Mouse (Mus musculus) heart, embryonic 10.5 days (tissue): ENCODE results near the gene Acad9. TPM values are rescaled to one million over a fixed set of nuclear protein-coding genes. Genes with fewer than 3 reads are reported as not detected.

ENCODE experiments used
- DNase-seq: peaks from one replicate; pipeline ENCODE4 v3.0.0-alpha.2; 2017; ENCODE audit warnings: low spot score
- H3K27ac ChIP-seq: fragments of 300-500 bp; sonication (generic); 2 replicates; pipeline ENCODE4 v1.5.1; 2016; ENCODE audit warnings: mild to moderate bottlenecking
- H3K27me3 ChIP-seq: fragments of 300-500 bp; sonication (generic); 2 replicates; pipeline ENCODE4 v1.6.1; 2016; ENCODE audit warnings: mild to moderate bottlenecking; ENCODE audit not compliant: poor library complexity, insufficient read depth, severe bottlenecking
- H3K36me3 ChIP-seq: fragments of 300-500 bp; sonication (generic); 2 replicates; pipeline ENCODE4 v1.6.1; 2016; ENCODE audit warnings: mild to moderate bottlenecking, moderate library complexity
- H3K4me1 ChIP-seq: fragments of 300-500 bp; sonication (generic); 2 replicates; pipeline ENCODE4 v1.6.1; 2016; ENCODE audit warnings: mild to moderate bottlenecking
- H3K4me3 ChIP-seq: fragments of 300-500 bp; sonication (generic); 2 replicates; pipeline ENCODE4 v1.5.1; 2016; ENCODE audit warnings: mild to moderate bottlenecking, moderate library complexity
- H3K9me3 ChIP-seq: fragments of 300-500 bp; sonication (generic); 2 replicates; pipeline ENCODE4 v1.6.1; 2016; ENCODE audit warnings: mild to moderate bottlenecking, moderate library complexity
- WGBS: fragments of 180-500 bp; shearing (Covaris S2); methylation state at CpG from one replicate; pipeline ENCODE4 v1.1.7; 2016; 5-methylcytosine and 5-hydroxymethylcytosine counted together
- polyA plus RNA-seq: library from polyadenylated mRNA; unstranded; fragments of >200 nt; fragmentation: Nextera tagmentation; extraction: Ambion mirVana; gene quantifications from 2 replicates; pipeline ENCODE4 v1.2.1, GENCODE M21; 2016

The Acad9 gene
- polyA plus RNA-seq, 1 experiment from 2014 or later, result 73.4 TPM

GRCm38 (mm10) chr3:36070436-36070835 is 4.7 kb downstream of the Acad9 start:
- Histone ChIP-seq H3K4me1 (peaks cover 11% of the 10 kb centered on the region), H3K27ac (no peak overlapping the region), H3K4me3 (no peak overlapping the region), H3K27me3 (no peaks in the 10 kb centered on the region), H3K36me3 (peaks cover 37% of the 10 kb centered on the region), H3K9me3 (no peaks in the 10 kb centered on the region)
- WGBS, result 93% methylated on average over 4 of the region's 4 CpGs
- DNase-seq, result peak; percentile 71

- 92% methylated on average over 5 of the region's 5 CpGs for WGBS
- DNase-seq, result no peak
- Histone ChIP-seq H3K4me1 (peaks cover 11% of the 10 kb centered on the region), H3K9me3 (no peaks in the 10 kb centered on the region), H3K27me3 (no peaks in the 10 kb centered on the region), H3K4me3 (no peak overlapping the region), H3K36me3 (peaks cover 43% of the 10 kb centered on the region), H3K27ac (no peak overlapping the region)
These were observed 5.3 kb downstream of the Acad9 start for GRCm38 (mm10) chr3:36071047-36071446.

DNA sequence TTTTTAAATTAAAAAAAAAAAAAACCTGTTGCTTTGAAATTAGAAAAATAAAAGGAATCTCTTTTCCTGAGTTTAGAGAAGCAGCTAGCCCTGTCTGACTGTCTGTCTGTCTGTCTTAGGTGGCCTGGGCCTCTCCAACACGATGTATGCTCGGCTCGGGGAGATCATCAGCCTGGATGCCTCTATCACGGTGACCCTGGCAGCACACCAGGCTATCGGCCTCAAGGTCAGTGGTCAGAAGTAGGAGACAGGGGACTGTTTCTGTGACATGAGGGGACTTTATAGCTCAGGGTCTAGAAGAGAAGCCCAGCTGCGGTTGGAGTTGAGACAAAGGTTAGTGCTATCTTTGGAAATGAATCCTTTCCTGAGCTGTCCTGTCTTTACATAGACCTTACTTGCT is 8.5 kb downstream of the Acad9 start:
- no peaks in the 10 kb centered on the region for H3K27me3 ChIP-seq
- H3K36me3 ChIP-seq, result peaks cover 74% of the 10 kb centered on the region
- no peak overlapping the region for H3K4me3 ChIP-seq
- no peak overlapping the region for H3K27ac ChIP-seq
- no peaks in the 10 kb centered on the region for H3K9me3 ChIP-seq
- WGBS, result 92% methylated on average over 6 of the region's 6 CpGs
- H3K4me1 ChIP-seq, result no peaks in the 10 kb centered on the region
- peak; percentile 52 for DNase-seq

DNA sequence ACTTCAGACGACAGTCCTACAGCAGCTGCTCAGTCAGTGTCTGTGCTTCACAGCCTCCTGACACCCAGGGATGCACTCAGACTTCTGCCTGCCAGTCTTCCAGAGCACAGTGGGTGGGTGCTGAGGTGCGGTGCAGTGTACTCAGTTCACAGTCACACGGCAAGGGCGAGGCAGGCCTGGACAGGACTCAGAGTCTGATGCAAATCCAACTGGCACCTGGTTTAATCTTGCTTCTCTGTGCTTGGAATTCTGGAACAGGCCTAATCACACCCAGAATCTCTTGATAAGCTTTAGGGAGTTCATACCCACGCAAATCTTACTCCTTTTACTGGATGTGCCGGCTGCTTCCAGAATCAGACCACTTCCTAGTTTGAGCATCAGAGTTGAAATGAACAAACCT is 9.7 kb downstream of the Acad9 start:
- peak; percentile 41 for DNase-seq
- 93% methylated on average over 6 of the region's 6 CpGs for WGBS

GRCm38 (mm10) chr3:36077386-36077785 is 11.6 kb downstream of the Acad9 start:
- Histone ChIP-seq H3K4me1 (no peaks in the 10 kb centered on the region), H3K9me3 (no peaks in the 10 kb centered on the region), H3K27me3 (no peaks in the 10 kb centered on the region), H3K36me3 (peaks cover 87% of the 10 kb centered on the region), H3K27ac (no peak overlapping the region), H3K4me3 (no peak overlapping the region)
- DNase-seq, result peak; percentile 66
- 90% methylated on average over 3 of the region's 3 CpGs for WGBS

More for the DNA sequence above, 9.7 kb downstream of the Acad9 start:
- H3K4me1 ChIP-seq, result no peaks in the 10 kb centered on the region
- peaks cover 78% of the 10 kb centered on the region for H3K36me3 ChIP-seq
- H3K9me3 ChIP-seq, result no peaks in the 10 kb centered on the region
- no peaks in the 10 kb centered on the region for H3K27me3 ChIP-seq
- H3K27ac ChIP-seq, result no peak overlapping the region
- no peak overlapping the region for H3K4me3 ChIP-seq

- peak; percentile 63 for DNase-seq
- Histone ChIP-seq H3K9me3 (no peaks in the 10 kb centered on the region), H3K27me3 (no peaks in the 10 kb centered on the region), H3K4me3 (no peak overlapping the region), H3K27ac (no peak overlapping the region), H3K4me1 (no peaks in the 10 kb centered on the region), H3K36me3 (peaks cover 93% of the 10 kb centered on the region)
- WGBS, result 85% methylated on average over 5 of the region's 5 CpGs
These were observed 14.1 kb downstream of the Acad9 start for GRCm38 (mm10) chr3:36079886-36080285.

- Histone ChIP-seq H3K27me3 (no peaks in the 10 kb centered on the region), H3K27ac (no peak overlapping the region), H3K4me1 (no peaks in the 10 kb centered on the region), H3K36me3 (peaks cover 93% of the 10 kb centered on the region), H3K9me3 (no peaks in the 10 kb centered on the region), H3K4me3 (no peak overlapping the region)
- DNase-seq, result peak; percentile 52
- WGBS, result 90% methylated on average over 5 of the region's 5 CpGs
These were observed 15.0 kb downstream of the Acad9 start for GRCm38 (mm10) chr3:36080741-36081140.

GRCm38 (mm10) chr3:36082843-36083242 is 17.1 kb downstream of the Acad9 start:
- H3K36me3 ChIP-seq, result peaks cover 93% of the 10 kb centered on the region
- H3K9me3 ChIP-seq, result no peaks in the 10 kb centered on the region
- H3K4me3 ChIP-seq, result no peak overlapping the region
- WGBS, result 91% methylated on average over 4 of the region's 4 CpGs
- H3K4me1 ChIP-seq, result no peaks in the 10 kb centered on the region
- DNase-seq, result peak; percentile 63
- H3K27me3 ChIP-seq, result no peaks in the 10 kb centered on the region
- H3K27ac ChIP-seq, result no peak overlapping the region

GRCm38 (mm10) chr3:36083381-36083780 is 17.6 kb downstream of the Acad9 start:
- DNase-seq, result peak; percentile 68
- peaks cover 93% of the 10 kb centered on the region for H3K36me3 ChIP-seq
- WGBS, result 94% methylated on average over 7 of the region's 7 CpGs

GRCm38 (mm10) chr3:36085394-36085793 is 19.6 kb downstream of the Acad9 start:
- Histone ChIP-seq H3K4me3 (no peak overlapping the region), H3K27ac (no peak overlapping the region), H3K36me3 (peaks cover 92% of the 10 kb centered on the region), H3K9me3 (no peaks in the 10 kb centered on the region), H3K27me3 (no peaks in the 10 kb centered on the region), H3K4me1 (no peaks in the 10 kb centered on the region)
- 93% methylated on average over 5 of the region's 5 CpGs for WGBS
- peak; percentile 69 for DNase-seq

More at GRCm38 (mm10) chr3:36083381-36083780, 17.6 kb downstream of the Acad9 start:
- no peaks in the 10 kb centered on the region for H3K4me1 ChIP-seq
- H3K27me3 ChIP-seq, result no peaks in the 10 kb centered on the region
- no peaks in the 10 kb centered on the region for H3K9me3 ChIP-seq
- H3K4me3 ChIP-seq, result no peak overlapping the region
- no peak overlapping the region for H3K27ac ChIP-seq

DNA sequence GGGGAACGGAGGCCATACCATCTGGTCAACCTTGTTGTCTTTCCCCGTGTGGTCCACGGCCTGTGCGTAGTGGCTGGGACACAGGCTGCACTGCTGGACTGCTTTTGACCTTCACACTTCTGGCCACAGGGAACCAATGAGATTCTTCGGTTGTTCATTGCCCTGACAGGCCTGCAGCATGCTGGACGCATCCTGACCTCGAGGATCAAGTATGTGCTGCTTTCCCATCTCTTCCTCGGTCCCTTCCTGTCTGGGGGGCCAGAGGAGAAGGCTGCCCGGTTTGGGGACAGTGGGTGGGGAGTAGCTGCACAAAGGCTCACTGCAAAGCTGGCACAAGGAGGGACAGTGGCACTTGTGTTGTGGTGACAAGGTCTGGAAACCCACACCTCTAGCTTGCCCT is 21.8 kb downstream of the Acad9 start:
- 86% methylated on average over 9 of the region's 9 CpGs for WGBS
- Histone ChIP-seq H3K4me3 (no peak overlapping the region), H3K27ac (no peak overlapping the region), H3K4me1 (no peaks in the 10 kb centered on the region), H3K9me3 (no peaks in the 10 kb centered on the region), H3K27me3 (no peaks in the 10 kb centered on the region), H3K36me3 (peaks cover 86% of the 10 kb centered on the region)
- DNase-seq, result no peak

GRCm38 (mm10) chr3:36095371-36095770 is 29.6 kb downstream of the Acad9 start:
- 89% methylated on average over 2 of the region's 2 CpGs for WGBS

DNA sequence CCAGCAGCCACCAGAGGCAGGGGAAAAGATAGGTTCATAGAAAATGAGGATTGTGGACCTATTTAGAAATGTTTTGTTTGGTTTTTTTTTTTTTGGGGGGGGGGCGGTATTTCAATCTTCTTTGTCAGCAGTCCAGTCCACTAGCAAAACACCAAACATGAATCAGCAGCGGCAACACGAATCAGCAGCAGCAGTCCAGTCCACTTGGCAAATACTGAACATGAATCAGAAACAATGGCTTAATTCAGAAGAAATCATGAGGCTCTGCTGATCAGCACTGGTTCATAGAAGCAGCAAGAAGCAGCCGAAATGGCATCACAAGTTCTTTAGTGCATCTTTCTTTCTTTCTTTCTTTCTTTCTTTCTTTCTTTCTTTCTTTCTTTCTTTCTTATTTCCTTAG is 50.3 kb downstream of the Acad9 start:
- no peak for DNase-seq
- Histone ChIP-seq H3K27me3 (no peaks in the 10 kb centered on the region), H3K4me3 (no peak overlapping the region), H3K36me3 (no peaks in the 10 kb centered on the region), H3K9me3 (no peaks in the 10 kb centered on the region), H3K27ac (no peak overlapping the region), H3K4me1 (no peaks in the 10 kb centered on the region)
- 78% methylated on average over 4 of the region's 4 CpGs for WGBS

More at GRCm38 (mm10) chr3:36095371-36095770, 29.6 kb downstream of the Acad9 start:
- H3K9me3 ChIP-seq, result no peaks in the 10 kb centered on the region
- no peaks in the 10 kb centered on the region for H3K4me1 ChIP-seq
- DNase-seq, result no peak
- no peak overlapping the region for H3K4me3 ChIP-seq
- H3K27ac ChIP-seq, result no peak overlapping the region
- peaks cover 22% of the 10 kb centered on the region for H3K36me3 ChIP-seq
- H3K27me3 ChIP-seq, result no peaks in the 10 kb centered on the region
